Mouse (Mus musculus) kidney, adult 11 months (tissue): Measurements from ENCODE around the gene Sf3b3.
"Not testable (repeated sequence)": the region's sequence is repeated elsewhere in the genome, so short reads cannot be mapped to it uniquely, and the experiment has no call there.

ENCODE experiments used
- DNase-seq: peaks from one replicate; pipeline ENCODE4 v3.0.0; 2022

Sf3b3 gene

GRCm38 (mm10) chr8:110804825-110805514 is 41.6 kb downstream of the Sf3b3 start:
- no peak for DNase-seq

GRCm38 (mm10) chr8:110803856-110804255 is 42.7 kb downstream of the Sf3b3 start:
- DNase-seq: peak; percentile 6

- no peak for DNase-seq
Observed at GRCm38 (mm10) chr8:110802988-110803387, 43.6 kb downstream of the Sf3b3 start.

- DNase-seq: no peak
Observed at GRCm38 (mm10) chr8:110797086-110797485, 49.5 kb downstream of the Sf3b3 start.

- DNase-seq: no peak
Observed at GRCm38 (mm10) chr8:110794363-110794965, 52.1 kb downstream of the Sf3b3 start.

GRCm38 (mm10) chr8:110793936-110794335 is 52.7 kb downstream of the Sf3b3 start:
- DNase-seq: no peak

- DNase-seq: peak; percentile 32
Observed at GRCm38 (mm10) chr8:110793511-110793910, 53.1 kb downstream of the Sf3b3 start.

- peak; percentile 93 for DNase-seq
Observed at GRCm38 (mm10) chr8:110792574-110793200, 53.9 kb downstream of the Sf3b3 start.

- DNase-seq: no peak
Observed at GRCm38 (mm10) chr8:110791164-110791563, 55.4 kb downstream of the Sf3b3 start.

GRCm38 (mm10) chr8:110790270-110790669 is 56.3 kb downstream of the Sf3b3 start:
- DNase-seq: no peak

- DNase-seq: no peak
Observed at GRCm38 (mm10) chr8:110789571-110789970, 57.0 kb downstream of the Sf3b3 start.

- no peak for DNase-seq
Observed at GRCm38 (mm10) chr8:110788981-110789380, 57.6 kb downstream of the Sf3b3 start.

GRCm38 (mm10) chr8:110787411-110787954 is 59.1 kb downstream of the Sf3b3 start:
- no peak for DNase-seq

GRCm38 (mm10) chr8:110786934-110787333 is 59.7 kb downstream of the Sf3b3 start:
- peak; percentile 44 for DNase-seq

- not testable (repeated sequence) for DNase-seq
Observed at GRCm38 (mm10) chr8:110786501-110786900, 60.1 kb downstream of the Sf3b3 start.

- DNase-seq: no peak
Observed at GRCm38 (mm10) chr8:110785366-110785765, 61.2 kb downstream of the Sf3b3 start.

- no peak for DNase-seq
Observed at GRCm38 (mm10) chr8:110779924-110780718, 66.5 kb downstream of the Sf3b3 start.

- no peak for DNase-seq
Observed at GRCm38 (mm10) chr8:110776335-110776734, 70.3 kb downstream of the Sf3b3 start.

- no peak for DNase-seq
Observed at GRCm38 (mm10) chr8:110775721-110776120, 70.9 kb downstream of the Sf3b3 start.

GRCm38 (mm10) chr8:110775316-110775715 is 71.3 kb downstream of the Sf3b3 start:
- DNase-seq: no peak

- DNase-seq: no peak
Observed at GRCm38 (mm10) chr8:110774725-110775124, 71.9 kb downstream of the Sf3b3 start.

- peak; percentile 88 for DNase-seq
Observed at GRCm38 (mm10) chr8:110774047-110774446, 72.5 kb downstream of the Sf3b3 start.

GRCm38 (mm10) chr8:110772452-110772851 is 74.1 kb downstream of the Sf3b3 start:
- DNase-seq: no peak
